Mouse (Mus musculus) neutrophil, adult 5-6 weeks (primary cell): ENCODE measurements around the gene Krtap24-1. TPM values are rescaled to one million over a fixed set of nuclear protein-coding genes. Genes with fewer than 3 reads are reported as not detected.

Experiments
- ATAC-seq: fragments of 151-379, 151-347 bp; 2 replicates; pipeline ENCODE4 v1.8.0; 2017; ENCODE audit warnings: mild to moderate bottlenecking, moderate TSS enrichment; ENCODE audit not compliant: insufficient number of reproducible peaks, poor library complexity, low FRiP score, severe bottlenecking; ENCODE audit errors: extremely low read depth
- total RNA-seq: library from RNA; stranded (forward); fragments of 200-1000 nt; gene quantifications from 2 replicates; pipeline ENCODE4 v1.2.3, GENCODE M21; 2017

The Krtap24-1 gene
- total RNA-seq, 1 experiment from 2014 or later: not detected

- no peak for ATAC-seq
Measured at GRCm38 (mm10) chr16:88570136-88570535, 41.9 kb downstream of the Krtap24-1 start.

DNA sequence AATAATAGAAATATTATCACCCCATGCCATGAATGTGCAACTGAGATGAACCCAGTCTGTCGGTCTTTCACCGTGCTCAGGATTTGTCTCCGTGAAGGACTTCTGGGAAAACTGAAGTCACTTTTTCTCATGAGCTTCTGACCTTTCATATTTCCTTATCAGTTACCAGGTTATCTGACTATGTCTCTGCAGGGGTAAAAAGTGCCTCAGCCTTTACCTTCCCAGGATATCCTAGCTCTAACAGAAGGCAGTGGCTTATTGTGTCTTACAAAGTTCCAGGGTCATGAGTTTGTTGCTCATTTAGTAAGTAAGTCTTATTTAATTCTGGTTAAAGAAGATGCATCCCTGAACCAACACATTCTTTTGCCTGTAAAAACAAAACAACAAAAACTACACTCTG lies 42.3 kb downstream of the Krtap24-1 start:
- no peak for ATAC-seq

DNA sequence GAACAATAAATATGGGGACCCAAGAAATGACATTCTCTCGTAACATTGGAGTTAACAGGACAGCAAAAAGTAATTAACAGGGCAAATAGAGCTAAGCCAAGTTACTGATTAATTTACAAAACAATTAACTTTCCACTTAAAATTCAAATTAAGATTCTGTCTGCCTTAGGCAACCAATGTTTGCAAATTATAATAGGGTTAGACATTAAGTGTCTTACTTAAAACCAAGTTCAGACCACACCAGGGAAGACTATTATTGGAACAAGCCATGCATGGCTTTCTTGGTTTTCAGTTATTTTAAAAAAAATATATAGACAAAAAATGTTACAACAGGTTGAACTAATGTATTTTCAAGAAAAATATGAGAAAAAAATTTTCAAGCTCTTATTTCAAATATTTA lies 43.0 kb downstream of the Krtap24-1 start:
- ATAC-seq: no peak

DNA sequence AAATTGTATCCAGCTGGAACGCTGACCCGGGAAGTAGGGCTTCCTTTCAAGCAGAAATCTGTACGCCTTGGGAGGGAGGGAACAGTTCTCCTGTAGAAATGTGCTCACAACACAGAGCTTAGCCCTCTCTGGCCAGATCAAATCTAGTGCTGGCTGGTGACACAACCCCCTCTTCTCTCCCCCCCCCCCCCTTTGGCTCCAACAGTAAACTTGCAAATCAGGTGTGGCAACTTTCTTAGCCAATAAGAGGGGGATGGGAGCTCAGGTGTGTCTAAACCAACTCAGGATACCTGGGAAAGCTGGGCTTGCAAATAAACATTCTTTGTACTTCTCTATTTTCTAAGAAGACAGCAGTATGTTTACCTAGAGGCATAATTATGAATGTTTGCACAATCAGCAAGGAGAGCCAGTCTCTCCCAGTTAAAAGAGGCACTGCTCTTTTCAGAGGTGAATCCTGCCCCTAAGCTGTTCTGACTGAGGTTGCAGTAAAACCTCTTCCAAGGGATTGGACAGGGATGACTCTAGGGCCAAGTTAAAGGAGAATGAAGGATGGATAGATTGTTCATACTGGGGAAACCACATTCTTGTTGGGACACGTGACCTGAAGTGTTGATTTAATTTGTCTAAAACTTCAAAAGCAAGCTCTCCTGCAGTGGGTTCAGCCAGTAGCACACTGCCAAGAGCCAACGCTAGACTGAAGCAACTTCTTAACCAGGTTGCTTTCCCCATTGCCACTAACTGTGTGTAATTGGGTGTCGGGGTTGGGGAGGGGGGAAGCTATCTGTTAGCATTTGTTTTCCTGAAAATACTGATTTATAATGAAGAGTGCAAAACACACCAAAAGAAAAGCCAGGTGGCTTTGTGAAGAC lies 48.8 kb downstream of the Krtap24-1 start, which contains the start of gene Cldn8:
Gene Cldn8 (minus strand): TSS at position 139 of the 869 bp plus-strand sequence.
- ATAC-seq: no peak

DNA sequence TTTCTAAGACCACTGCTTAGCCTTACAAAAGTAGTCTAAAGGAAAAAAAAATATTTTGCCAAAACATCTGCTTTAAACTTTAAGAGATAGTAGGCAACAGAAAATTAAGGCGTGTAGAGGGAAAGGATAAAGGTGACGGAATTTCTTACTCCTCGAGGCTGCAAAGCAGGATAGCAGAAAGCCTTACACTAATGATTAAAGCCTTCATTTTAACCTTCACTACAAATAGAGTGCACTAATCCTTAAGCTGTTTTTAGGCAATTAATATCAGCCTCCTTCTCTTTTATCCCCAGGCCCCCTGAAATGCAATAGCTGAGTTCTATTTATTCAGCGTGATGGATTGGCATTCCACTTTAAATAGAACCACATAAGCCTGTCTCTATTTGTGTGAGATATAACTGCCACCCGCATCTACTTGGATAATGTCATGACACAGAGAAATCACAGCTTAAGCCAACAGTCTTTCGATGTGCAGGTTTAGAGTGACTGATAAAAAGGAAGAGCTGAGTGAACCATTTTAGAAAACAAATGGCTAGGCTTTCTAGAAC lies 50.4 kb downstream of the Krtap24-1 start:
- ATAC-seq: no peak

Other genes with a start within 250 kb of the Krtap24-1 start
- gene Cldn17, start 105.3 kb downstream of the Krtap24-1 start, total RNA-seq: not detected in 2 replicates
- not detected in 2 replicates for gene Cldn8, start 49.1 kb downstream of the Krtap24-1 start, total RNA-seq
- gene 2310079G19Rik, start 15.4 kb upstream of the Krtap24-1 start, total RNA-seq: not detected in 2 replicates
- gene Krtap26-1, start 35.5 kb upstream of the Krtap24-1 start, total RNA-seq: not detected in 2 replicates
- not detected in 2 replicates for gene Krtap27-1, start 59.4 kb upstream of the Krtap24-1 start, total RNA-seq
- not detected in 2 replicates for gene 2310061N02Rik, start 95.7 kb upstream of the Krtap24-1 start, total RNA-seq
- gene Krtap13-1, start 116.6 kb upstream of the Krtap24-1 start, total RNA-seq: not detected in 2 replicates
- gene Krtap13, start 139.4 kb upstream of the Krtap24-1 start, total RNA-seq: not detected in 2 replicates
- gene 2310034C09Rik, start 146.6 kb upstream of the Krtap24-1 start, total RNA-seq: not detected in 2 replicates
- gene 2310057N15Rik, start 161.9 kb upstream of the Krtap24-1 start, total RNA-seq: not detected in 2 replicates
- not detected in 2 replicates for gene Gm5965, start 165.6 kb upstream of the Krtap24-1 start, total RNA-seq
- not detected in 2 replicates for gene Gm20741, start 199.9 kb upstream of the Krtap24-1 start, total RNA-seq
- not detected in 2 replicates for gene Krtap15, start 207.9 kb upstream of the Krtap24-1 start, total RNA-seq
- not detected in 2 replicates for gene Krtap14, start 213.9 kb upstream of the Krtap24-1 start, total RNA-seq